Mouse (Mus musculus): ENCODE data around the gene Gm3187.
"Not testable (repeated sequence)": the region's sequence is repeated elsewhere in the genome, so short reads cannot be mapped to it uniquely, and the experiment has no call there.

The Gm3187 gene

DNA sequence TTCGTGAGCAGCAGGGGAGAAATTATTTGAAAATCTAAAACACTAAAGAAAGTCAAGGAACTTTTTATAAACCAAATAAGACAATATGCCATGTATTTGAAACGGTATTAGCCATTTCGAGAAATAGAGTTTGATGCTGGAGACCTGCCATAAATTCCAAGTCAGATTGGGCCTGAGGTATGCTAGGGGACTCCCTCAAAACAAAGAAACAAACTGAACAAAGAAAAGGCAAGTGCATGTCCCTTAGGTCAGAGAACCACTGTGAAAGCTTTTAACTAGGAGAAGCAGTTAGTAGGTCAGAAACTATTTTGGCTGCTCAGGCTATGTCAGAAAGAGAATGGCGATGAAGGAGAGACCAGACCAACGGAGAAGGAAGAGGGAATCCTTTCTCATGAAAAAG, at the start of gene Gm3187:
Gene Gm3187, plus strand, starts transcription at position 301 of the 400 bp plus-strand sequence.
- not testable (repeated sequence) for DNase-seq (ENCODE audit: low read depth)

DNA sequence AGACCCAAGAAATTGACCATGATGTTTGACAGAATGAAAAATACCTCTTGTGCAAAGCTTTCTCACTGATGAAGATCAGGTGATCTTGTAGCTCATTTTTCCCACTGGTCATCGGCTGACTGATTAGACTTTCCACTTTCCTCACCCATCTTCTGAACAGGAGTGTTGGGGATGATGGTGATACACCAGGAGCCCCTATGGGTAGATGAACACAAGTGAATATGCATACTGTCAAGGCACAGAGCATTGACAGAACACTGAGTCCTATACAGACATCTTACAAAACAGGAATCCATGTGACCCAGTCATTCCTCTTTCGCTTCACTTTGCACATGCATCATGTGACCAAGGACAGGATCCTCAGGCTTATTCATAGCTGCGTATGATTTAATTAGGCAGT, 28.6 kb upstream of the Gm3187 start, which contains the start of gene Gm3194:
Gene Gm3194, minus strand, starts transcription at position 101 of the 400 bp plus-strand sequence.
- DNase-seq (ENCODE audit: low read depth), result not testable (repeated sequence)

- DNase-seq (ENCODE audit: low read depth), result not testable (repeated sequence)
Observed at GRCm38 (mm10) chr14:5460469-5460868, 23.5 kb upstream of the Gm3187 start.

DNA sequence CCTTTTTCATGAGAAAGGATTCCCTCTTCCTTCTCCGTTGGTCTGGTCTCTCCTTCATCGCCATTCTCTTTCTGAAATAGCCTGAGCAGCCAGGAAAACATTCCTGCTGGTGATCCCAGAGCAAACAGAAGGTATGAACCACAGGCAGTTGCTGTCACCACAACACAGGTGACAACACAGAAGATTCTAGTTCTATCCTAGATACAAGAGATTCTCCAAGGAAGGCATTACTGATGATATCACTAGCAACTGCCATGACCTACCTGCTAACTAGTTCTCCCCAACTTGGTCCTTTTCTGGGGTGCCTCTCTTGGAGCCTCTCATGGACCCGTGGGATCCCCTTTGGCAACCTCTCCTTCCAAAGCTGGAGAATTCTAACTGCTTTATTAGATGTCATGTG, 6.3 kb upstream of the Gm3187 start, which contains the start of gene Gm8246:
Gene Gm8246, minus strand, starts transcription at position 101 of the 400 bp plus-strand sequence.
- not testable (repeated sequence) for DNase-seq (ENCODE audit: low read depth)

DNA sequence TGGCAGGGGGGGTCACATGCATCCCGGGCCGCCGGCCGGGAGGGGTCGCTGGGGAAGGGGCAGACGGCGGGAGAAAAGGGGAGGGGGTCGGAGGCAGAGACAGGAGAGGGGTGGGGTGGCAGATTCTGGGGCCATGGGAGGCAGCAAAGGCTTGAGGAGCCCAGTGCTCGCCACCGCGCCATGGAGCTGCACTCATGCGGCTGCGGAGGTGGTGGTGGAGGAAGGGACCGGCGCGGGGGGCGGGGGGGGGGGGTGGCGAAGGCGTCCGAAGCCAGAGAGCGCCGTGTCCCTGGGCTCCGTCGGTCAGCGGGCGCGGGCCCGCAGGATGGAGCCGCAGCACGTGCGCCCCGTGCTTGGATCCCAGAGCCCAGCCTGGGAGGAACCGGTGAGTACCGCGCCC, 17.4 kb downstream of the Gm3187 start, which contains the start of gene Gm3488:
Gene Gm3488, plus strand, starts transcription at position 301 of the 400 bp plus-strand sequence.
- DNase-seq (ENCODE audit: low read depth), result not testable (repeated sequence)

DNA sequence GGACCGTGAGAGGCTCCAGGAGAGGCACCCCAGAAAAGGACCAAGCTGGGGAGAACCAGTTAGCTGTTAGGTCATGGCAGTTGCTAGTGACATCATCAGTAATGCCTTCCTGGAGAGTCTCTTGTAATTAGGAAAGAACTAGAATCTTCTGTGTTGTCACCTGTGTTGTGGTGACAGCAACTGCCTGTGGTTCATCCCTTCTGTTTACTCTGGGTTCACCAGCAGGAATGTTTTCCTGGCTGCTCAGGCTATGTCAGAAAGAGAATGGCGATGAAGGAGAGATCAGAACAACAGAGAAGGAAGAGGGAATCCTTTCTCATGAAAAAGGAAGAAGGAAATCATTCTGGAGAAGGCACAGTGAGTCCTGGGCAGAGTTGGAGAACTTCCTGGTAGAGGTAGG, 54.2 kb downstream of the Gm3187 start, which contains the start of gene Gm3532:
Gene Gm3532, plus strand, starts transcription at position 301 of the 400 bp plus-strand sequence.
- DNase-seq (ENCODE audit: low read depth), result not testable (repeated sequence)
